Mouse (Mus musculus): ENCODE data around the gene Neurl4.

DNA sequence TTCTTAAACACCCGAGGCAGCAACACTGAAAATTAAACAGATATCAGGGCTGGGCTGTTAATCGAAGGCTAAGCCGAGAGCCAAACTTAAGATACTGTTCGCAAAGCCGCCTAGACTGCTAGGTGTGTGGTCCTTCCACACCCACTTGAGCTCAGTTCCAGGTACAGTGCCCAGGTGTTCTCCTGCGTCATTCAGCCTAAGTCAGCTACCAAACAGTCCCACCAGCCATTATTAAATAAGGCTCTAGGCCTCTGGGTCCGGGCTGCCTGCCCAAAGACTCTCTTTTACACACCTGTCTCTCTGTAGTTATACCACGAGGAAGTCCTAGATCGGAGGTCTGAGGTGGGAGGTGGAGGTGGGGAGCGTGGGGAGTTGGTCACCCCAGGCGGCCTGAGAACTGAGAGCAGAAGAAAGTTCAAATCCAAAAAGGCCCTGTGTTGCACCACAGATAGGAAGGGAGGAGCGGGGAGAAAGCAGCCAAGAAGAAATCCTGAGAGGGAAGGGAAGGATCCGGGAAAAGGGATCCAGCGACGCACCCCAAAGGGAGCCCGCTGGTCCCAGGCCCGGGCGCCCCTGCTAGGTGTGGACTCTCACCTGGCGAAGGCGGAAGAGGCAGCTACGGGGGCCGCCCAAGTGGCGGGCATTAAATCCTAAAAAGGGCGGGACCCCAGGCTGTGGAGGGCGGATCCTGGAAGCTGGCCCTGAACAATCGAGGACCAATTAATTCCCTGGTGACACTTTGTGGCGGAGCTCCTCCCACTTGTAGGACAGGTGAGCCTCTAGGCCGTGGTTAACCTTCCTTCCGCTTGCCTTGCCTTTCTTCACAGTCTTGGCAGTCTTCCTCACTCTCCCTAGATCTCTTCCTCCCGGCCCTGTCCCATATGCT, 42.5 kb upstream of the Neurl4 start, which contains the start of gene Tnk1:
- TF ChIP-seq POLR2A (IDR thresholded peaks at IDR 0.05; ENCODE audit: borderline replicate concordance, extremely low read depth, insufficient read depth, insufficient read length, poor library complexity, severe bottlenecking) (no peak), CTCF (IDR thresholded peaks at IDR 0.05; ENCODE audit: borderline replicate concordance, extremely low read depth, insufficient read depth, insufficient read length) (no peak)
